Mouse (Mus musculus) mesoderm, embryonic 11.5 days (tissue): Measurements from ENCODE around the gene Lmod1.

ENCODE experiments used
- DNase-seq: peaks from one replicate; pipeline ENCODE4 v3.0.0-alpha.2; 2012; ENCODE audit warnings: low read depth, low spot score

Lmod1 gene

DNA sequence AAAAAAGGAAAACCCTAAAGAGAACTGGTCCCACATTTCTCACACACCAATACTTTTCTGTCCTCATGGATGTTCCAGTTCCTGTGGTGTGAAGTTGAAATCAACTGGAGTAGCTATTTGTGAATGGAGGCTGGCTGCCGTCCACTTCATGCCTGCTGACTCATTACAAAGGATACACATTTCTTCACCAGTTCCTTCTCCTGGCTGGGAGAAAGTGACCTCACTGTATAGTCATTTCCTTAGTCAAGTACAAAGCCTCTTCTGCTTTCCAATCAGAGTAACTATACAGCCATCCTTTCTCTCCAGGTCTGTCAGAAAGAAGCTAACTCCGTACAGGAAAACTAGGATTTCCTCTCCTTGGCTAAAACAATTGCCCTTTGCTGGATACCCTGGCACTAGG, 86.4 kb downstream of the Lmod1 start:
- DNase-seq: no peak

DNA sequence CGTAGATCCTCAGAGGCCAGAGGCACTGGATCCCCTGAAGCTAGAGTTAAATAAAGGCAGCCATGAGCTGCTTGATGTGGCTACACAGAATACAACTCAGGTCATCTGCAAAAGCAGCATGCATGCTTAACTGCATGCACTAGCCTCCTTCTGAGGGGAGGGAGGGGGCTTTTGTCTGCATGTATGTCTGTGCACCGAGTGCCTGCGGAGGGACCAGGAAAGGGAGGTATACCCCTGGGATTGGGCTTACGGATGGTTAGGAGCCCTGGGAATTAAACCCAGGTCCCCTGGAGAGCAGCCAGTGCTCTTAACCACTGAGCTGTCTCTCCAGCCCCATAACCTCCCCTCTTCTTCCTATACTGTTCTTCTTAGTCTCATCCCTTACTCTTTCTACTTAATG, 87.5 kb downstream of the Lmod1 start:
- DNase-seq: no peak

DNA sequence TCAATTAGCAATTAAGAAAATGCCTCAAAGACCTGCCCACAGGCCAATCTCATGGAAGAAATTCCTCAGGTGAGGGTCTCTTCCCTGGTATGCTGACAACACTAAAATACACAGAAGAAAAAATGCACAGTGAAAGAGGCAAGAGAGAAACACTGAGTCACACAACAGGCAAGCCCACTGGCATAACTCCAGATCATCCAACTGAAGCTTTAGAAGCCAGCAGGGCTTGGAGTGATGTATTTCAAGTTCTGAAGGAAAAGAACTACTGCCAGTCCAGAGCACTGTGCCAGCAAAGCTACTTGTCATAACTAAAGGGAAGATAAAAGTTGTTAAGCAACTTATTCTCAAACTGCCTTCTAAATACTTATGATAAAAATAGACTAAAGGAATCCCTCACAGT, 89.4 kb downstream of the Lmod1 start:
- no peak for DNase-seq
